Comparison of ENCODE assay signal across 7 mouse cellular contexts in genomic region chr9:66067542-66067941, GRCm38 (mm10). TPM values are rescaled to one million over a fixed set of nuclear protein-coding genes. Genes with fewer than 3 reads are reported as not detected.
DNase-seq lines count a peak whose midpoint lies in the region; ATAC-seq lines count a peak whose summit lies in the region.

No protein-coding gene starts in this region.

- no peak overlapping the region for H3K4me3 ChIP-seq in embryonic facial prominence, embryonic 10.5 days

- no peak overlapping the region for H3K27ac ChIP-seq in embryonic facial prominence, embryonic 10.5 days (replicated peaks)

- peaks cover 49% of the 10 kb centered on the region for H3K27me3 ChIP-seq in embryonic facial prominence, embryonic 10.5 days (replicated peaks; ENCODE audit: low read depth, poor library complexity, severe bottlenecking)

- 14% methylated on average over 5 of the region's 5 CpGs for WGBS in embryonic facial prominence, embryonic 10.5 days

- DNase-seq in layer of hippocampus, adult 11-12 months (ENCODE audit: low spot score): peak; percentile 36
- no peak for DNase-seq in layer of hippocampus, postnatal 36 days
- DNase-seq in MN1 (ENCODE audit: low spot score): peak; percentile 46
- peak; percentile 53 for DNase-seq in embryonic facial prominence, embryonic 10.5 days (ENCODE audit: low spot score)
- peak; percentile 66 for DNase-seq in kidney, adult 9 months
- no peak for DNase-seq in left cerebral cortex, postnatal 25 days (ENCODE audit: low spot score in 2 of 2)

- no peaks in the 10 kb centered on the region for H3K9me3 ChIP-seq in embryonic facial prominence, embryonic 10.5 days

- intact Hi-C loops in left cerebral cortex, postnatal 25 days (cut with DNase I): no loop called here

- peak; percentile 49 for ATAC-seq in megakaryocyte progenitor cell, adult 5-6 weeks (replicated peaks; ENCODE audit: poor library complexity)

- peaks cover 51% of the 10 kb centered on the region for H3K36me3 ChIP-seq in embryonic facial prominence, embryonic 10.5 days (replicated peaks)

- peaks cover 23% of the 10 kb centered on the region for H3K4me1 ChIP-seq in embryonic facial prominence, embryonic 10.5 days

RNA-seq across cellular contexts. Expression of gene Snx22, which starts 2.0 kb away (rescaled TPM):
- 1 to 10 TPM; 5.5 to 6.0 TPM for total RNA-seq in layer of hippocampus, postnatal 36 days (2021)
- polyA plus RNA-seq in embryonic facial prominence, embryonic 10.5 days (2016; fragmentation: Nextera tagmentation; extraction: Ambion mirVana): 3.6 and 3.7 TPM in 2 replicates
- 0.17 and 0.37 TPM in 2 replicates for total RNA-seq in megakaryocyte progenitor cell, adult 5-6 weeks (2015)
- 0.81 and 0.96 TPM in 2 replicates for total RNA-seq in megakaryocyte progenitor cell, adult 5-6 weeks (2017)
- total RNA-seq in left cerebral cortex, postnatal 25 days (2021): 1 to 10 TPM; 3.2 to 3.3 TPM

RNA-seq across cellular contexts. Expression of gene Ppib, which starts 7.5 kb away (rescaled TPM):
- total RNA-seq in layer of hippocampus, postnatal 36 days (2021): 100 to 1,000 TPM; 194 to 206 TPM
- polyA plus RNA-seq in embryonic facial prominence, embryonic 10.5 days (2016; fragmentation: Nextera tagmentation; extraction: Ambion mirVana): 471 and 486 TPM in 2 replicates
- 466 and 518 TPM in 2 replicates for total RNA-seq in megakaryocyte progenitor cell, adult 5-6 weeks (2015)
- 761 and 799 TPM in 2 replicates for total RNA-seq in megakaryocyte progenitor cell, adult 5-6 weeks (2017)
- 100 to 1,000 TPM; 182 to 184 TPM for total RNA-seq in left cerebral cortex, postnatal 25 days (2021)

RNA-seq across cellular contexts. Expression of gene Snx1, which starts 58.8 kb away (rescaled TPM):
- total RNA-seq in layer of hippocampus, postnatal 36 days (2021): 10 to 100 TPM; 86.9 to 93.2 TPM
- polyA plus RNA-seq in embryonic facial prominence, embryonic 10.5 days (2016; fragmentation: Nextera tagmentation; extraction: Ambion mirVana): 124 and 129 TPM in 2 replicates
- total RNA-seq in megakaryocyte progenitor cell, adult 5-6 weeks (2015): 54.4 and 54.8 TPM in 2 replicates
- 104 and 107 TPM in 2 replicates for total RNA-seq in megakaryocyte progenitor cell, adult 5-6 weeks (2017)
- 10 to 100 TPM; 68.4 to 72.9 TPM for total RNA-seq in left cerebral cortex, postnatal 25 days (2021)

RNA-seq across cellular contexts. Expression of gene Ciao2a, which starts 58.9 kb away (rescaled TPM):
- total RNA-seq in layer of hippocampus, postnatal 36 days (2021): 10 to 100 TPM; 29.5 to 30.0 TPM
- polyA plus RNA-seq in embryonic facial prominence, embryonic 10.5 days (2016; fragmentation: Nextera tagmentation; extraction: Ambion mirVana): 159 and 162 TPM in 2 replicates
- 306 and 323 TPM in 2 replicates for total RNA-seq in megakaryocyte progenitor cell, adult 5-6 weeks (2015)
- total RNA-seq in megakaryocyte progenitor cell, adult 5-6 weeks (2017): 166 and 204 TPM in 2 replicates
- total RNA-seq in left cerebral cortex, postnatal 25 days (2021): 10 to 100 TPM; 31.2 to 32.1 TPM

Comparison
In these comparisons a context has a peak if more than half of its experiments do, and no peak if none do; other contexts are left out.
1. DNase-seq: peak in layer of hippocampus, adult 11-12 months (single experiment), MN1 (single experiment), embryonic facial prominence, embryonic 10.5 days (single experiment) and kidney, adult 9 months (single experiment); none in layer of hippocampus, postnatal 36 days (0 of 2) and left cerebral cortex, postnatal 25 days (0 of 2).